ENCODE assay signal across 9 mouse cellular contexts in genomic region chr10:64087521-64087920, GRCm38 (mm10). TPM values are rescaled to one million over a fixed set of nuclear protein-coding genes. Genes with fewer than 3 reads are reported as not detected.
A peak's percentile ranks its signal among the peaks of the same experiment; 100 is the strongest.
DNase-seq lines count a peak whose midpoint lies in the region; ATAC-seq and TF ChIP-seq lines count a peak whose summit lies in the region.
"Had no signal": no experiment of that assay in that cellular context is flagged by ENCODE, and none has a peak within 500 bp of the region (broad histone marks: within the 10 kb centered on the region; RNA-seq: fewer than 3 reads in every experiment).

No protein-coding gene starts in this region.

- TF ChIP-seq CTCF in left cerebral cortex, adult 2 months (IDR thresholded peaks at IDR 0.05), result no peak
- no peak for TF ChIP-seq CTCF in hindbrain, postnatal 0 days (IDR thresholded peaks at IDR 0.05; ENCODE audit: low read depth)

- H3K36me3 ChIP-seq in embryonic facial prominence, embryonic 14.5 days (ENCODE audit: control insufficient read depth, insufficient read depth, low read length), result no peaks in the 10 kb centered on the region
- no peaks in the 10 kb centered on the region for H3K36me3 ChIP-seq in hindbrain, postnatal 0 days (ENCODE audit: insufficient read depth, low read length)
- no peaks in the 10 kb centered on the region for H3K36me3 ChIP-seq in neural tube, embryonic 14.5 days (ENCODE audit: control insufficient read depth, insufficient read depth, low read length)

- intact Hi-C loops in left cerebral cortex, adult 2 months (cut with DNase I), result loop anchor here (5.0 to 10.0 kb wide), 7 partner anchors 130 to 1127 kb away; partner anchors contain the start of gene Gm7075
- intact Hi-C loops in left cerebral cortex, postnatal 25 days (cut with DNase I), result loop anchor here (5.0 to 10.0 kb wide), 7 partner anchors 130 to 1680 kb away; partner anchors contain the start of gene Gm7075

- peak overlapping the region; percentile 67 for H3K4me3 ChIP-seq in left cerebral cortex, adult 2 months
- H3K4me3 ChIP-seq in embryonic facial prominence, embryonic 14.5 days (ENCODE audit: low read depth, low read length), result peak overlapping the region; percentile 43
- H3K4me3 ChIP-seq in hindbrain, postnatal 0 days (ENCODE audit: low read length), result peak overlapping the region; percentile 52
- peak overlapping the region; percentile 49 for H3K4me3 ChIP-seq in neural tube, embryonic 14.5 days (ENCODE audit: low read depth, low read length)

- no peaks in the 10 kb centered on the region for H3K9me3 ChIP-seq in embryonic facial prominence, embryonic 14.5 days (ENCODE audit: control insufficient read depth, low read length)
- H3K9me3 ChIP-seq in hindbrain, postnatal 0 days (ENCODE audit: low read length), result no peaks in the 10 kb centered on the region
- no peaks in the 10 kb centered on the region for H3K9me3 ChIP-seq in neural tube, embryonic 14.5 days (ENCODE audit: control insufficient read depth, low read length)

- peak overlapping the region; percentile 76 for H3K4me2 ChIP-seq in embryonic facial prominence, embryonic 14.5 days (ENCODE audit: low read depth, low read length)
- H3K4me2 ChIP-seq in hindbrain, postnatal 0 days (ENCODE audit: low read depth, low read length), result peak overlapping the region; percentile 80
- peak overlapping the region; percentile 88 for H3K4me2 ChIP-seq in neural tube, embryonic 14.5 days (ENCODE audit: low read depth, low read length)

- H3K27ac ChIP-seq in left cerebral cortex, adult 2 months, result peak overlapping the region; percentile 83
- no peak overlapping the region for H3K27ac ChIP-seq in embryonic facial prominence, embryonic 14.5 days (replicated peaks; ENCODE audit: low read depth, low read length)
- H3K27ac ChIP-seq in hindbrain, postnatal 0 days, result peak overlapping the region; percentile 73
- H3K27ac ChIP-seq in neural tube, embryonic 14.5 days (ENCODE audit: low read depth, low read length), result peak overlapping the region; percentile 46

- ATAC-seq in embryonic facial prominence, embryonic 14.5 days (ENCODE audit: low read depth), result no peak
- ATAC-seq in hindbrain, postnatal 0 days, result 0 out of 2 replicates have a peak, but pooled peaks have one; percentile 21
- ATAC-seq in neural tube, embryonic 14.5 days (ENCODE audit: low read depth), result peak; percentile 28; the same call in 1 of the 2 replicates

- DNase-seq in left cerebral cortex, adult 2 months (ENCODE audit: extremely low spot score in 1 of 2, low spot score in 2 of 2), result no peak
- no peak for DNase-seq in left cerebral cortex, postnatal 25 days (ENCODE audit: low spot score in 2 of 2)
- no peak for DNase-seq in embryonic facial prominence, embryonic 14.5 days (ENCODE audit: low spot score)
- peak; percentile 46 for DNase-seq in hindbrain, postnatal 0 days (ENCODE audit: low spot score)
- DNase-seq in right cerebral cortex, adult 2 months (ENCODE audit: low spot score in 2 of 2), result no peak
- DNase-seq in layer of hippocampus, postnatal 10 days (ENCODE audit: low spot score in 2 of 2), result no peak
- DNase-seq in left cerebral cortex, adult 9 months (ENCODE audit: low spot score in 2 of 2), result no peak

- peaks cover 23% of the 10 kb centered on the region for H3K27me3 ChIP-seq in embryonic facial prominence, embryonic 14.5 days (replicated peaks; ENCODE audit: control insufficient read depth, insufficient read depth, low read length)
- H3K27me3 ChIP-seq in hindbrain, postnatal 0 days (ENCODE audit: insufficient read depth, low read length), result no peaks in the 10 kb centered on the region
- peaks cover 2% of the 10 kb centered on the region; the same call in 1 of the 2 replicates for H3K27me3 ChIP-seq in neural tube, embryonic 14.5 days (ENCODE audit: control insufficient read depth, insufficient read depth, low read length)

- peaks cover 13% of the 10 kb centered on the region; the same call in 1 of the 2 replicates for H3K4me1 ChIP-seq in embryonic facial prominence, embryonic 14.5 days (ENCODE audit: control insufficient read depth, insufficient read depth, low read length)
- no peaks in the 10 kb centered on the region for H3K4me1 ChIP-seq in hindbrain, postnatal 0 days (ENCODE audit: insufficient read depth, low read length)
- peaks cover 9% of the 10 kb centered on the region; the same call in 1 of the 2 replicates for H3K4me1 ChIP-seq in neural tube, embryonic 14.5 days (ENCODE audit: control insufficient read depth, insufficient read depth, low read length)

- WGBS in embryonic facial prominence, embryonic 14.5 days, result under 1% methylated on average over 12 of the region's 12 CpGs
- 0% methylated on average over 12 of the region's 12 CpGs for WGBS in hindbrain, postnatal 0 days
- WGBS in neural tube, embryonic 14.5 days, result 0% methylated on average over 12 of the region's 12 CpGs

- peak overlapping the region; percentile 54 for H3K9ac ChIP-seq in embryonic facial prominence, embryonic 14.5 days (ENCODE audit: low read depth, low read length)
- H3K9ac ChIP-seq in hindbrain, postnatal 0 days (replicated peaks; ENCODE audit: low read length), result peak overlapping the region; percentile 62
- H3K9ac ChIP-seq in neural tube, embryonic 14.5 days (replicated peaks; ENCODE audit: low read depth, low read length), result peak overlapping the region; percentile 76

RNA-seq across cellular contexts. Expression of gene Lrrtm3, which starts 2.6 kb away (rescaled TPM):
- 10 to 100 TPM; 73.1 to 75.5 TPM for total RNA-seq in left cerebral cortex, adult 2 months (2021)
- total RNA-seq in left cerebral cortex, postnatal 25 days (2021), result 10 to 100 TPM; 75.3 to 82.2 TPM
- 3.2 and 5.5 TPM in 2 replicates for polyA plus RNA-seq in embryonic facial prominence, embryonic 14.5 days (2014; fragmentation: Nextera tagmentation; extraction: Ambion mirVana)
- total RNA-seq in hindbrain, postnatal 0 days (2014; rRNA removed), result 28.0 and 36.9 TPM in 2 replicates
- 29.0 and 33.0 TPM in 2 replicates for polyA plus RNA-seq in hindbrain, postnatal 0 days (2015; fragmentation: Nextera tagmentation; extraction: Ambion mirVana)
- polyA plus RNA-seq in neural tube, embryonic 14.5 days (2014; fragmentation: Nextera tagmentation; extraction: Ambion mirVana), result 33.2 and 50.0 TPM in 2 replicates
- 10 to 100 TPM; 19.4 to 26.8 TPM for total RNA-seq in layer of hippocampus, postnatal 10 days (2021)
- polyA plus RNA-seq: liver, embryonic 16.5 days had no signal
